Mouse (Mus musculus) heart, embryonic 16.5 days (tissue): ENCODE measurements at regions not wholly inside any gene's neighbourhood (a gene's known extent, or its start where the extent isn't known, plus 50 kb on each side); places are given as distances from the start of the nearest gene placed in this dataset.

Source experiments
- ATAC-seq: fragments of 200-750 bp; cut with Nextera tagmentation; replicated peaks from 2 replicates; pipeline ENCODE4 v1.8.0; 2017; ENCODE audit warnings: moderate number of reproducible peaks; ENCODE audit not compliant: insufficient read depth, low FRiP score; ENCODE audit errors: extremely low read depth
- H3K27ac ChIP-seq: fragments of 300-500 bp; sonication (generic); 2 replicates; pipeline ENCODE4 v1.5.1; 2014; ENCODE audit warnings: mild to moderate bottlenecking, low read length, control low read depth, moderate library complexity
- H3K27me3 ChIP-seq: fragments of 300-500 bp; sonication (generic); 2 replicates; pipeline ENCODE4 v1.6.1; 2014; ENCODE audit warnings: low read length, mixed read lengths; ENCODE audit not compliant: control insufficient read depth, insufficient read depth
- H3K36me3 ChIP-seq: fragments of 300-500 bp; sonication (generic); 2 replicates; pipeline ENCODE4 v1.6.1; 2014; ENCODE audit not compliant: control insufficient read depth, insufficient read depth
- H3K4me1 ChIP-seq: fragments of 300-500 bp; sonication (generic); 2 replicates; pipeline ENCODE4 v1.6.1; 2014; ENCODE audit warnings: low read length, mixed read lengths; ENCODE audit not compliant: control insufficient read depth, insufficient read depth
- H3K4me2 ChIP-seq: fragments of 300-500 bp; sonication (generic); 2 replicates; pipeline ENCODE4 v1.6.1; 2014; ENCODE audit warnings: low read depth, mild to moderate bottlenecking, control low read depth, low read length
- H3K4me3 ChIP-seq: fragments of 300-500 bp; sonication (generic); 2 replicates; pipeline ENCODE4 v1.5.1; 2014; ENCODE audit warnings: mild to moderate bottlenecking, control low read depth, low read length
- H3K9ac ChIP-seq: fragments of 300-500 bp; sonication (generic); 2 replicates; pipeline ENCODE4 v1.6.1; 2014; ENCODE audit warnings: low read length, control low read depth
- H3K9me3 ChIP-seq: fragments of 300-500 bp; sonication (generic); replicated peaks from 2 replicates; pipeline ENCODE4 v1.6.1; 2016; ENCODE audit warnings: low read length; ENCODE audit not compliant: control insufficient read depth
- WGBS: fragments of 180-500 bp; shearing (Covaris S2); extraction: QIAGEN DNeasy Blood & Tissue Kit; methylation state at CpG from one replicate; pipeline ENCODE4 v1.1.7; 2014; 5-methylcytosine and 5-hydroxymethylcytosine counted together

- Histone ChIP-seq H3K27me3 (no peaks in the 10 kb centered on the region), H3K9ac (0 out of 2 replicates have a peak overlapping the region, but pooled peaks have one; percentile 22), H3K4me1 (no peaks in the 10 kb centered on the region), H3K4me3 (no peak overlapping the region), H3K4me2 (peak overlapping the region; percentile 49), H3K27ac (no peak overlapping the region), H3K9me3 (no peaks in the 10 kb centered on the region), H3K36me3 (no peaks in the 10 kb centered on the region)
- ATAC-seq, result peak; percentile 14; the same call in 1 of the 2 replicates
- 8% methylated on average over 13 of the region's 13 CpGs for WGBS
Measured at GRCm38 (mm10) chr10:66853258-66853657, 242.7 kb upstream of the Jmjd1c start.

- Histone ChIP-seq H3K27me3 (no peaks in the 10 kb centered on the region), H3K36me3 (no peaks in the 10 kb centered on the region), H3K4me3 (no peak overlapping the region), H3K9me3 (no peaks in the 10 kb centered on the region), H3K4me1 (no peaks in the 10 kb centered on the region), H3K4me2 (no peak overlapping the region), H3K27ac (no peak overlapping the region), H3K9ac (no peak overlapping the region)
- 80% methylated on average over 9 of the region's 9 CpGs for WGBS
- no peak for ATAC-seq
Measured at GRCm38 (mm10) chr10:66854895-66855294, 241.0 kb upstream of the Jmjd1c start.

- Histone ChIP-seq H3K4me1 (no peaks in the 10 kb centered on the region), H3K36me3 (no peaks in the 10 kb centered on the region), H3K27ac (no peak overlapping the region), H3K27me3 (no peaks in the 10 kb centered on the region), H3K9me3 (no peaks in the 10 kb centered on the region), H3K9ac (no peak overlapping the region), H3K4me2 (no peak overlapping the region), H3K4me3 (no peak overlapping the region)
- no peak for ATAC-seq
- 80% methylated on average over 7 of the region's 7 CpGs for WGBS
Measured at GRCm38 (mm10) chr10:66857330-66857729, 238.6 kb upstream of the Jmjd1c start.

- no peak for ATAC-seq
- 65% methylated on average over 1 of the region's 1 CpGs for WGBS
- Histone ChIP-seq H3K36me3 (no peaks in the 10 kb centered on the region), H3K9ac (no peak overlapping the region), H3K27ac (no peak overlapping the region), H3K4me2 (no peak overlapping the region), H3K27me3 (no peaks in the 10 kb centered on the region), H3K9me3 (no peaks in the 10 kb centered on the region), H3K4me1 (no peaks in the 10 kb centered on the region), H3K4me3 (no peak overlapping the region)
Measured at GRCm38 (mm10) chr10:66861421-66861820, 234.5 kb upstream of the Jmjd1c start.

- H3K4me2 ChIP-seq, result no peak overlapping the region
- no peaks in the 10 kb centered on the region for H3K27me3 ChIP-seq
- no peaks in the 10 kb centered on the region for H3K9me3 ChIP-seq
- ATAC-seq, result peak; percentile 84
- WGBS, result 50% methylated on average over 14 of the region's 14 CpGs
- H3K9ac ChIP-seq, result no peak overlapping the region
- H3K4me3 ChIP-seq, result no peak overlapping the region
- peak overlapping the region; percentile 71 for H3K27ac ChIP-seq
- no peaks in the 10 kb centered on the region for H3K36me3 ChIP-seq
- no peaks in the 10 kb centered on the region for H3K4me1 ChIP-seq
Measured at GRCm38 (mm10) chr10:66864161-66864862, 231.6 kb upstream of the Jmjd1c start.

- WGBS, result 69% methylated on average over 10 of the region's 10 CpGs
- no peaks in the 10 kb centered on the region for H3K36me3 ChIP-seq
- H3K4me2 ChIP-seq, result no peak overlapping the region
- H3K9ac ChIP-seq, result no peak overlapping the region
- no peaks in the 10 kb centered on the region for H3K27me3 ChIP-seq
- H3K27ac ChIP-seq, result peak overlapping the region; percentile 71
- no peaks in the 10 kb centered on the region for H3K9me3 ChIP-seq
- no peak overlapping the region for H3K4me3 ChIP-seq
- no peaks in the 10 kb centered on the region for H3K4me1 ChIP-seq
- no peak for ATAC-seq
Measured at GRCm38 (mm10) chr10:66865010-66865582, 230.8 kb upstream of the Jmjd1c start.

GRCm38 (mm10) chr10:66871133-66871664 lies 224.7 kb upstream of the Jmjd1c start:
- H3K36me3 ChIP-seq, result no peaks in the 10 kb centered on the region
- no peak overlapping the region for H3K4me3 ChIP-seq
- no peak for ATAC-seq
- no peak overlapping the region for H3K4me2 ChIP-seq
- H3K9ac ChIP-seq, result no peak overlapping the region
- no peaks in the 10 kb centered on the region for H3K27me3 ChIP-seq
- 63% methylated on average over 4 of the region's 4 CpGs for WGBS
- no peaks in the 10 kb centered on the region; the same call in 1 of the 2 replicates for H3K9me3 ChIP-seq
- no peak overlapping the region for H3K27ac ChIP-seq
- no peaks in the 10 kb centered on the region for H3K4me1 ChIP-seq

- no peaks in the 10 kb centered on the region for H3K27me3 ChIP-seq
- no peaks in the 10 kb centered on the region for H3K36me3 ChIP-seq
- no peak overlapping the region for H3K9ac ChIP-seq
- H3K4me3 ChIP-seq, result no peak overlapping the region
- 50% methylated on average over 1 of the region's 1 CpGs for WGBS
- no peak overlapping the region for H3K4me2 ChIP-seq
- H3K9me3 ChIP-seq, result no peaks in the 10 kb centered on the region; the same call in 1 of the 2 replicates
- no peak overlapping the region for H3K27ac ChIP-seq
- H3K4me1 ChIP-seq, result no peaks in the 10 kb centered on the region
- no peak for ATAC-seq
Measured at GRCm38 (mm10) chr10:66871673-66872072, 224.3 kb upstream of the Jmjd1c start.

- Histone ChIP-seq H3K4me1 (no peaks in the 10 kb centered on the region), H3K4me3 (no peak overlapping the region), H3K27me3 (no peaks in the 10 kb centered on the region), H3K27ac (no peak overlapping the region), H3K9ac (no peak overlapping the region), H3K36me3 (no peaks in the 10 kb centered on the region), H3K9me3 (no peaks in the 10 kb centered on the region; the same call in 1 of the 2 replicates), H3K4me2 (no peak overlapping the region)
- ATAC-seq, result no peak
- 84% methylated on average over 4 of the region's 4 CpGs for WGBS
Measured at GRCm38 (mm10) chr10:66873468-66873867, 222.5 kb upstream of the Jmjd1c start.
